Mouse (Mus musculus) ES-E14 (cell line): ENCODE results near the gene Tent4a. TPM values are rescaled to one million over a fixed set of nuclear protein-coding genes. Genes with fewer than 3 reads are reported as not detected.

Source experiments
- DNase-seq: peaks from one replicate; pipeline ENCODE4 v3.0.0-alpha.2; 2013; ENCODE audit warnings: low read depth, low spot score
- H3K27ac ChIP-seq: 2 replicates; pipeline ENCODE4 v1.5.1; 2012; ENCODE audit warnings: low read depth, mild to moderate bottlenecking, low read length, moderate library complexity, mixed read lengths; ENCODE audit not compliant: poor library complexity, insufficient read depth, severe bottlenecking
- H3K36me3 ChIP-seq: 2 replicates; pipeline ENCODE4 v1.6.1; 2012; ENCODE audit warnings: mild to moderate bottlenecking, low read length, moderate library complexity, mixed read lengths; ENCODE audit not compliant: control insufficient read depth, poor library complexity, insufficient read depth, severe bottlenecking
- H3K4me1 ChIP-seq, 2 experiments: fragments of 150-350 bp in 1 of 2; sonication (generic) in 1 of 2; 2 replicates each; pipeline ENCODE4 v1.6.1; 2012; ENCODE audit warnings: low read length in 2 of 2, mild to moderate bottlenecking in 1 of 2, mixed read lengths in 1 of 2; ENCODE audit not compliant: control insufficient read depth in 2 of 2, insufficient read depth in 2 of 2, poor library complexity in 1 of 2
- H3K4me3 ChIP-seq, 2 experiments: fragments of 150-350 bp in 1 of 2; sonication (generic) in 1 of 2; 2 replicates each; pipeline ENCODE4 v1.5.1; 2012; ENCODE audit warnings: low read length in 2 of 2, low read depth in 1 of 2, mild to moderate bottlenecking in 1 of 2, mixed read lengths in 1 of 2; ENCODE audit not compliant: insufficient read depth in 1 of 2, poor library complexity in 1 of 2, severe bottlenecking in 1 of 2
- H3K9ac ChIP-seq: 2 replicates; pipeline ENCODE4 v1.6.1; 2012; ENCODE audit warnings: low read depth, mild to moderate bottlenecking, low read length, mixed read lengths; ENCODE audit not compliant: poor library complexity, insufficient read depth, severe bottlenecking
- H3K9me3 ChIP-seq: fragments of 150-350 bp; sonication (generic); 2 replicates; pipeline ENCODE4 v1.6.1; 2012; ENCODE audit warnings: low read depth, mild to moderate bottlenecking, low read length; ENCODE audit not compliant: control insufficient read depth, insufficient read depth
- CHD2 ChIP-seq: IDR thresholded peaks from 2 replicates; pipeline ENCODE4 v1.6.1; 2014; ENCODE audit warnings: mild to moderate bottlenecking, low read depth, low read length, inconsistent platforms
- HCFC1 ChIP-seq: IDR thresholded peaks from 2 replicates; pipeline ENCODE4 v1.6.1; 2012; ENCODE audit warnings: low read length, inconsistent platforms, borderline replicate concordance; ENCODE audit not compliant: insufficient read depth
- MAFK ChIP-seq: IDR thresholded peaks from 2 replicates; pipeline ENCODE4 v1.6.1; 2014; ENCODE audit warnings: mild to moderate bottlenecking, low read depth, low read length, inconsistent platforms; ENCODE audit not compliant: insufficient read depth
- ZC3H11A ChIP-seq: IDR thresholded peaks from 2 replicates; pipeline ENCODE4 v1.6.1; 2012; ENCODE audit warnings: low read depth, mild to moderate bottlenecking, inconsistent platforms, low read length, borderline replicate concordance
- ZNF384 ChIP-seq: IDR thresholded peaks from 2 replicates; pipeline ENCODE4 v1.6.1; 2012; ENCODE audit warnings: low read depth, low read length, inconsistent platforms
- in situ Hi-C, 2 experiments: fragments of 600-800 bp; cut with MboI; formaldehyde crosslinking; loops; one replicate each; pipeline ENCODE4 v1.15.1; 2025; ENCODE audit warnings: low sequenced_read_pairs in 2 of 2, inconsistent platforms in 1 of 2; ENCODE audit not compliant: unreplicated experiment in 2 of 2
- total RNA-seq: library from RNA; depleted of rRNA; stranded (reverse); fragments of 300-350 nt; gene quantifications from 2 replicates; pipeline ENCODE4 v1.2.3, GENCODE M21; 2012

Gene Tent4a
- total RNA-seq, 1 experiment, result 20.0 TPM

- in situ Hi-C loops, result no loop called here
Observed at GRCm38 (mm10) chr13:69485326-69485725, 49.1 kb downstream of the Tent4a start.

GRCm38 (mm10) chr13:69482751-69483150 is 51.7 kb downstream of the Tent4a start:
- in situ Hi-C loops, result no loop called here
- H3K9me3 ChIP-seq, result no peaks in the 10 kb centered on the region

More at GRCm38 (mm10) chr13:69485326-69485725, 49.1 kb downstream of the Tent4a start:
- no peak for DNase-seq
- no peak overlapping the region for H3K9ac ChIP-seq
- TF ChIP-seq ZC3H11A (no peak), CHD2 (no peak), MAFK (no peak), ZNF384 (no peak), HCFC1 (no peak)
- no peaks in the 10 kb centered on the region for H3K36me3 ChIP-seq
- H3K4me1 ChIP-seq, result no peaks in the 10 kb centered on the region
- no peak overlapping the region for H3K4me3 ChIP-seq
- H3K27ac ChIP-seq, result no peak overlapping the region
- H3K9me3 ChIP-seq, result no peaks in the 10 kb centered on the region

GRCm38 (mm10) chr13:69481634-69482505 is 52.5 kb downstream of the Tent4a start:
- Histone ChIP-seq H3K4me3 (0 out of 4 replicates have a peak overlapping the region, but pooled peaks of 1 of the 2 experiments have one; percentile 13), H3K9ac (no peak overlapping the region), H3K36me3 (no peaks in the 10 kb centered on the region), H3K4me1 (no peaks in the 10 kb centered on the region), H3K9me3 (no peaks in the 10 kb centered on the region), H3K27ac (no peak overlapping the region)
- TF ChIP-seq ZC3H11A, result no peak
- no peak for TF ChIP-seq MAFK
- TF ChIP-seq CHD2, result no peak
- TF ChIP-seq ZNF384, result no peak
- TF ChIP-seq HCFC1, result no peak
- no peak for DNase-seq
- in situ Hi-C loops, result no loop called here

More at GRCm38 (mm10) chr13:69482751-69483150, 51.7 kb downstream of the Tent4a start:
- TF ChIP-seq MAFK (no peak), ZNF384 (no peak), CHD2 (no peak), ZC3H11A (no peak), HCFC1 (no peak)
- H3K36me3 ChIP-seq, result no peaks in the 10 kb centered on the region
- no peak overlapping the region for H3K4me3 ChIP-seq
- H3K9ac ChIP-seq, result no peak overlapping the region
- H3K4me1 ChIP-seq, result no peaks in the 10 kb centered on the region
- no peak for DNase-seq
- H3K27ac ChIP-seq, result no peak overlapping the region

DNA sequence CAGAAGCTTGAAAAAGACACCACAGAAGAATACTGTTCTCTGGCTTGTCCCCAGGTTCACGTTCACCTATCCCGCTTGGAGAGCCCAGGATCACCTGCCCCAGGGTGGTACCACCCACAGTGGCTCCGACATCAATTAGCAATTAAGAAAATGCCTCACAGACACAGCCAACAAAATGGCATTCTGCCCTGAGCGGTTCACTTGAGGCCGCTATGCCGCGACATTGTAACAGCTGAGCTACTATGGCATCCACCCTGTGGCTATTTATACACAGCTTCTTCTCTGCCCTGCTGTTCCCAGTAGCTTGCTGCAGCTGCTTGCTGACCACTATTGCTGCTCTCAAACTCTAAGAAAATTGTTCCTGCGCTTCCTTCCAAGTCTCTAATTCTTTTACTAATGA is 53.4 kb downstream of the Tent4a start:
- no peak for DNase-seq

More for the DNA sequence above, 53.4 kb downstream of the Tent4a start:
- Histone ChIP-seq H3K27ac (no peak overlapping the region), H3K36me3 (no peaks in the 10 kb centered on the region), H3K4me3 (no peak overlapping the region), H3K9ac (no peak overlapping the region), H3K9me3 (no peaks in the 10 kb centered on the region), H3K4me1 (no peaks in the 10 kb centered on the region)
- TF ChIP-seq CHD2 (no peak), ZC3H11A (no peak), MAFK (no peak), HCFC1 (no peak), ZNF384 (no peak)
- in situ Hi-C loops, result no loop called here
